Mouse (Mus musculus): ENCODE measurements around the gene Rgs7bp.

- TF ChIP-seq FLI1 (IDR thresholded peaks at IDR 0.05; ENCODE audit: low read length), result no peak
- no peak for TF ChIP-seq GATA1 (IDR thresholded peaks at IDR 0.05; ENCODE audit: borderline replicate concordance, low read length)
Measured at GRCm38 (mm10) chr13:105047377-105047776, 7.4 kb downstream of the Rgs7bp start.

Measured in megakaryocyte, embryonic 14.5 days (primary cell).